Mouse (Mus musculus): Measurements from ENCODE around the gene Ugt1a7c.
A peak's percentile ranks its signal among the peaks of the same experiment; 100 is the strongest.
"Not testable (repeated sequence)": the region's sequence is repeated elsewhere in the genome, so short reads cannot be mapped to it uniquely, and the experiment has no call there.

- TF ChIP-seq POLR2A (IDR thresholded peaks at IDR 0.05; ENCODE audit: low read depth, low read length); TCF12 (IDR thresholded peaks at IDR 0.05; ENCODE audit: low read depth, low read length); EP300 (IDR thresholded peaks at IDR 0.05; ENCODE audit: low read length); CHD2 (IDR thresholded peaks at IDR 0.05; ENCODE audit: low read length); JUN (IDR thresholded peaks at IDR 0.05; ENCODE audit: insufficient read depth, low read depth, low read length); POLR2AphosphoS2 (IDR thresholded peaks at IDR 0.05; ENCODE audit: low read depth, low read length): not testable (repeated sequence)
- TF ChIP-seq CTCF (conservative IDR thresholded peaks at IDR 0.05 in 1 of 2, IDR thresholded peaks at IDR 0.05 in 1 of 2; ENCODE audit: low read depth in 2 of 2, low read length in 2 of 2): peak in 1 of 2 experiments; percentile 44; a peak in 2 of 4 replicates
Measured at GRCm38 (mm10) chr1:88145278-88145677, 50.4 kb downstream of the Ugt1a7c start.

Measured in CH12.LX (cell line).